Mouse (Mus musculus) neural tube, embryonic 13.5 days (tissue): ENCODE results near the gene Gper1. TPM values are rescaled to one million over a fixed set of nuclear protein-coding genes. Genes with fewer than 3 reads are reported as not detected.
A peak's percentile ranks its signal among the peaks of the same experiment; 100 is the strongest.

Experiments used
- ATAC-seq: fragments of 200-750 bp; cut with Nextera tagmentation; 2 replicates; pipeline ENCODE4 v1.8.0; 2017; ENCODE audit warnings: low read depth, mild to moderate bottlenecking, moderate TSS enrichment, moderate library complexity
- H3K27ac ChIP-seq: fragments of 300-500 bp; sonication (generic); replicated peaks from 2 replicates; pipeline ENCODE4 v1.5.1; 2015; ENCODE audit warnings: moderate library complexity, mild to moderate bottlenecking, inconsistent platforms
- H3K27me3 ChIP-seq: fragments of 300-500 bp; sonication (generic); 2 replicates; pipeline ENCODE4 v1.6.1; 2015; ENCODE audit warnings: mild to moderate bottlenecking, inconsistent platforms
- H3K36me3 ChIP-seq: fragments of 300-500 bp; sonication (generic); 2 replicates; pipeline ENCODE4 v1.6.1; 2015; ENCODE audit warnings: mild to moderate bottlenecking, inconsistent platforms
- H3K4me1 ChIP-seq: fragments of 300-500 bp; sonication (generic); replicated peaks from 2 replicates; pipeline ENCODE4 v1.6.1; 2015; ENCODE audit warnings: inconsistent platforms
- H3K4me2 ChIP-seq: fragments of 300-500 bp; sonication (generic); 2 replicates; pipeline ENCODE4 v1.6.1; 2015; ENCODE audit warnings: inconsistent platforms, mild to moderate bottlenecking, moderate library complexity
- H3K4me3 ChIP-seq: fragments of 300-500 bp; sonication (generic); 2 replicates; pipeline ENCODE4 v1.5.1; 2015; ENCODE audit warnings: mild to moderate bottlenecking, inconsistent platforms
- H3K9ac ChIP-seq: fragments of 300-500 bp; sonication (generic); 2 replicates; pipeline ENCODE4 v1.6.1; 2015; ENCODE audit warnings: moderate library complexity, mild to moderate bottlenecking, inconsistent platforms
- H3K9me3 ChIP-seq: fragments of 300-500 bp; sonication (generic); 2 replicates; pipeline ENCODE4 v1.6.1; 2016; ENCODE audit warnings: inconsistent platforms
- WGBS: fragments of 180-500 bp; shearing (Covaris S2); methylation state at CpG from one replicate; pipeline ENCODE4 v1.1.7; 2015; 5-methylcytosine and 5-hydroxymethylcytosine counted together
- polyA plus RNA-seq: library from polyadenylated mRNA; unstranded; fragments of >200 nt; fragmentation: Nextera tagmentation; extraction: Ambion mirVana; gene quantifications from 2 replicates; pipeline ENCODE4 v1.2.1, GENCODE M21; 2015

Gper1 gene
- polyA plus RNA-seq, 1 experiment from 2014 or later, result 9.9 TPM

- WGBS, result 88% methylated on average over 14 of the region's 14 CpGs
- ATAC-seq, result no peak
- H3K27me3 ChIP-seq, result no peaks in the 10 kb centered on the region
- no peak overlapping the region for H3K4me3 ChIP-seq
- H3K9ac ChIP-seq, result no peak overlapping the region
- no peaks in the 10 kb centered on the region for H3K36me3 ChIP-seq
- H3K27ac ChIP-seq, result peak overlapping the region; percentile 28; the same call in 1 of the 2 replicates
- no peaks in the 10 kb centered on the region for H3K9me3 ChIP-seq
- H3K4me1 ChIP-seq, result peaks cover 55% of the 10 kb centered on the region
- H3K4me2 ChIP-seq, result no peak overlapping the region
Observed at GRCm38 (mm10) chr5:139407121-139407885, 15.6 kb upstream of the Gper1 start.

DNA sequence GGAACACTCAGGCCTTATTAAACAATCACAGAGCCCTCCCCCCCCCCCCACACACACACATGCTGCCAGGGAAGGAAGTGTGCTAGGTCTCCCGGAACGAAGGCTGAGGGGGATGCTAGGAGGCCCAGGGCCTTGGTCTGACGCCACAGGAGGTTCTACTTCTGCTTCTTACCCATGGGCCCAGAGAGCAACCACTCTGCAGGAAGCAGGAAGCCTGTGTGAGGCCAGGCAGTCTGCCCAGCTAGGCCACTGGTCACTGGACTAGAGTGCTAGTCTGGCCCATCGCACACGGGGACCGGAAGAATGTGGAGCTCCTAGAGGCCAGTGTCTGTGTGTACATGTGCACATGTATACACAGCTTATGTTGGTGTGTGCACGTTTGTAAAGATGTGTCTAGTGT, 14.4 kb upstream of the Gper1 start:
- 86% methylated on average over 7 of the region's 7 CpGs for WGBS
- Histone ChIP-seq H3K9ac (no peak overlapping the region), H3K36me3 (no peaks in the 10 kb centered on the region), H3K27ac (peak overlapping the region; percentile 24; the same call in 1 of the 2 replicates), H3K4me1 (peaks cover 61% of the 10 kb centered on the region), H3K4me3 (no peak overlapping the region), H3K4me2 (no peak overlapping the region), H3K27me3 (no peaks in the 10 kb centered on the region), H3K9me3 (no peaks in the 10 kb centered on the region)
- no peak for ATAC-seq

DNA sequence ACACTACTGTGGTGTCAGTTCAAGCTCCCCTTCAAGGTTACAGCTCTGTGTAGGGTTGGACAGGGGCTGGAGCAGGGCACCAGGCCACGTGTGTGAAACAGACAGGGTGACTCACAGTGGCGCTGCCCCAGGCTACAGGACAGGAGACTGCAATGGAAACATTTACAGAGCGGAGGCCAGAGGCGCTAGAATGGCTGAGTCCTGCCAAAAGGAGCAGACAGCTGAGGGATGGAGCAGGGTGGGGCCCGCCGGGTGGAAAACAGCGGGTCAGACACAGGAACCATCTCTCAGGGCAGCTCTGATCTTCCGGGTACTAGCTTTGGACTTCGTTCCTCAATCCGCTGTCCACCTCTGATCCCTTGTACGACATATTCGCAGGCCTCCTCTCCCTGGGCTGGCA, 13.5 kb upstream of the Gper1 start:
- 0 out of 2 replicates have a peak overlapping the region, but pooled peaks have one; percentile 13 for H3K27ac ChIP-seq
- no peak for ATAC-seq
- H3K4me1 ChIP-seq, result peaks cover 65% of the 10 kb centered on the region
- 82% methylated on average over 12 of the region's 12 CpGs for WGBS
- no peaks in the 10 kb centered on the region for H3K27me3 ChIP-seq
- H3K4me2 ChIP-seq, result no peak overlapping the region
- no peak overlapping the region for H3K9ac ChIP-seq
- H3K36me3 ChIP-seq, result no peaks in the 10 kb centered on the region
- no peak overlapping the region for H3K4me3 ChIP-seq
- H3K9me3 ChIP-seq, result no peaks in the 10 kb centered on the region

DNA sequence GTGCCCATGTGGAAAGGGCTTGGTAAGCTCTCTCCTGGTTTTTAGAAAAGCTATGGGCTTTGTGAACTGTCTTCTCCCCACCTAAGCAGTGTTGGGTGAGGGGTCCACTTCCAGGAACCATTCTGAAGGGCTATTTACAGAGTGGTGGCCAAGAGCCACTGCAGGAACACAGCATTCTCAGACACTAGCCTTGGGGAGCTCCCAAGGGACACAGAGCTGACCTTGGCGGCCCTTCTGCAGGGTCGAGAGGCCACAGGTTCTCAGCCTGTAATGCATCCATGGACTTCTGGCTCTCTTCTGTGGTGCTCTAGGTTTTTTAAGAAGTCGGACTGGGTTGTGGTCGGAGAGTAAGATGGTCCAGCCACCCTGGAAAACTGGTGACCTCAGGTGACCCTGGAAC, 12.9 kb upstream of the Gper1 start:
- Histone ChIP-seq H3K27me3 (no peaks in the 10 kb centered on the region), H3K4me3 (no peak overlapping the region), H3K27ac (no peak overlapping the region), H3K4me1 (peaks cover 59% of the 10 kb centered on the region), H3K9me3 (no peaks in the 10 kb centered on the region), H3K4me2 (no peak overlapping the region), H3K9ac (no peak overlapping the region), H3K36me3 (no peaks in the 10 kb centered on the region)
- 95% methylated on average over 4 of the region's 4 CpGs for WGBS
- ATAC-seq, result no peak

DNA sequence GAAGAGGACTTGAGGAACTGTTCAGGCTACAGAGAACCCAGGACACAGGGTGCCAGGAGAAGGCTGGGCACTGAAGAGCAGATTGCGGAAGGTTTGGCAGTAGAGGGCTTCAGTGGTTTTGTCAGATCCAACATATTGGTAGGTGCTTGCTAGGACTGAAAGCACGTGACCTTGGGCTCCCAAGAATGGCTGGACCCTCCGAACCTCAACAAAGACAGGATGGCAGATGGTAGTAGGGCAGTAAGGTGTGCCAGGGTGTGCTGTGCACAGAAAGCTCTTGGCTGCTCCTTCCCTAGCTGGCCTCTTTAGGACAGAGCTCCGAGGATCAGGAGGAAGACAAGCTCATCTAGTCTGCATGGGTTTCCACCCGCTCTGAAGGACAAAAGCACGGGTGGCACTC, 11.8 kb upstream of the Gper1 start:
- 96% methylated on average over 6 of the region's 6 CpGs for WGBS
- Histone ChIP-seq H3K27ac (no peak overlapping the region), H3K4me2 (no peak overlapping the region), H3K36me3 (no peaks in the 10 kb centered on the region), H3K4me3 (no peak overlapping the region), H3K9ac (no peak overlapping the region), H3K9me3 (no peaks in the 10 kb centered on the region), H3K4me1 (peaks cover 48% of the 10 kb centered on the region), H3K27me3 (no peaks in the 10 kb centered on the region)
- ATAC-seq, result no peak

DNA sequence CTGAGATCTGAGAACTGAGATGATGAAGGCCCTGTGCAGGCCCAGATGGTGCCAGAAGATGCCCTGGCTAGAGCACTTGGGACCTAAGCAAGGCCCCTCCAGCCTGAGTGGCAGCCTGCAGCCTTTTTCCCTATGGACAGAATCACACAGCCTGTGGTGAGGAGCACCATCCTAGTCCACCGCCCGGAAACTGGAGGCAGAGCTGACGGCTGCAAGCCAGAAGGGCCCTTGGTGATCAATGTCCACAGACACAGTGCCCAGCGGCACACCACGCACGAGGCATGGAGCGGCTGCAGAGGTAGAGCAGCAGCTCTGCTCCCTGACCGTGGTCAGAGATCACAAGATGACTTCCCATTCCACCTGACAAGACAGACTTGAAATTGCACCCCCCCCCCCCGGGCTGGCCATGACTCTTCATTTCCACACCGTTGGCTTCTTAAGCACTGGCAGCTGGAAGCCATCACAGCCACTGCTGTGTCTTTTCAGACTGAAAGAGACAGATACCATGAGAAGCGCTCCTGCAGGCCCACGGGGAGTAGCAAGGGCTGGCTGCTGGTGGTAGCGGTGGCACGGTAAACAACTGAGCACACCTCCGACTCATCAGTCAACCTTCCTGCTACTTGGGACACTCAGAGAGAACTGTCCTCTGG, 11.2 kb upstream of the Gper1 start:
- no peak for ATAC-seq
- Histone ChIP-seq H3K9ac (no peak overlapping the region), H3K4me3 (no peak overlapping the region), H3K4me2 (no peak overlapping the region), H3K9me3 (no peaks in the 10 kb centered on the region), H3K36me3 (no peaks in the 10 kb centered on the region), H3K27me3 (no peaks in the 10 kb centered on the region), H3K4me1 (peaks cover 44% of the 10 kb centered on the region), H3K27ac (peak overlapping the region; percentile 10; the same call in 1 of the 2 replicates)
- WGBS, result 68% methylated on average over 15 of the region's 15 CpGs

DNA sequence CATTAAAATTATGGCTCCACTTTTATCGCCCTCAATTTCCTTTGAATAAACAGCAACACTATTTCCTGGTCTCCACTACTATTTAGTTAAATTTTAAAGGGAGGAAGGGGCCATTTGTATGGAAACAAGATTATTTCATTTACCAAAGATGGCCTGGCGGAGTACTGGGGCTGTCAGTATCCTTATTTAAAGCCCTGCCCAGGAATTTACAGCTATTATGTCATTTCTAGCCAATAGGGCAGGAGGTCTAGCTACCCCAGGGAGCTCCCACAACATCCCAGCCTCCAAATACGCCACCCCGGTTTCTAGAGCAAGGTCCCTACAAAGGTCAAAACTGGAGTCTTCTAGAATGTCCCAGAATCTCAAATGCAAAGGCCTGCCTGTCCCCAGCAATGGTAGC, 9.4 kb upstream of the Gper1 start:
- Histone ChIP-seq H3K9me3 (no peaks in the 10 kb centered on the region), H3K4me1 (peaks cover 37% of the 10 kb centered on the region), H3K4me3 (no peak overlapping the region), H3K9ac (no peak overlapping the region), H3K27ac (no peak overlapping the region), H3K27me3 (no peaks in the 10 kb centered on the region), H3K4me2 (no peak overlapping the region), H3K36me3 (no peaks in the 10 kb centered on the region)
- WGBS, result 52% methylated on average over 4 of the region's 4 CpGs
- no peak for ATAC-seq

DNA sequence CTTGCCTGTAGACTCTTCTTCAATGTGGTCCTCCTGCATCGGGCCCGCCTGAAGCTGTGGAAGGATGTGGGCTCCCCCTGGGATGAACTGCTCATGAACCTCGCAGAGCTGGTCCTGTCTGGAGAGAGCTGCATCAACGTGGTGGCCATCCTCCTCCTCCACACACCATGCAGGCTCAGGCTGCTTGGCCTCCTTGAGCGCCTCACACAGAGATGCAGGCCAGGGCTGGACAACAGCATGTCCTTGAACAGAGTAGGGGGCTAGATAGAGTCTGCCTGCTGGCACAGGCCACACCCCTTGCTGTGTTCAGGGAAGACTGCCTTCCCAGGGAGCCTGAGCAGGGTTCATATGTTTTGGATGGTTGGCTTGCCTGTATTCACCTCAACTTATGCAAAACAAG, 8.0 kb upstream of the Gper1 start:
- H3K9me3 ChIP-seq, result no peaks in the 10 kb centered on the region
- H3K36me3 ChIP-seq, result no peaks in the 10 kb centered on the region
- no peak overlapping the region for H3K9ac ChIP-seq
- 96% methylated on average over 5 of the region's 5 CpGs for WGBS
- no peaks in the 10 kb centered on the region for H3K27me3 ChIP-seq
- ATAC-seq, result no peak
- peaks cover 44% of the 10 kb centered on the region for H3K4me1 ChIP-seq
- no peak overlapping the region for H3K4me3 ChIP-seq
- no peak overlapping the region for H3K27ac ChIP-seq
- H3K4me2 ChIP-seq, result no peak overlapping the region

GRCm38 (mm10) chr5:139416942-139417341, 6.0 kb upstream of the Gper1 start:
- Histone ChIP-seq H3K4me1 (peaks cover 51% of the 10 kb centered on the region), H3K9ac (no peak overlapping the region), H3K36me3 (no peaks in the 10 kb centered on the region), H3K4me2 (no peak overlapping the region), H3K27ac (no peak overlapping the region), H3K9me3 (no peaks in the 10 kb centered on the region), H3K27me3 (no peaks in the 10 kb centered on the region), H3K4me3 (no peak overlapping the region)
- 96% methylated on average over 4 of the region's 4 CpGs for WGBS
- no peak for ATAC-seq

GRCm38 (mm10) chr5:139417480-139417879, 5.5 kb upstream of the Gper1 start:
- H3K27ac ChIP-seq, result no peak overlapping the region
- H3K4me3 ChIP-seq, result no peak overlapping the region
- ATAC-seq, result no peak
- 91% methylated on average over 3 of the region's 3 CpGs for WGBS
- H3K36me3 ChIP-seq, result no peaks in the 10 kb centered on the region
- no peak overlapping the region for H3K9ac ChIP-seq
- no peaks in the 10 kb centered on the region for H3K27me3 ChIP-seq
- H3K9me3 ChIP-seq, result no peaks in the 10 kb centered on the region
- H3K4me1 ChIP-seq, result peaks cover 54% of the 10 kb centered on the region
- H3K4me2 ChIP-seq, result no peak overlapping the region

- H3K4me3 ChIP-seq, result no peak overlapping the region
- peak overlapping the region; percentile 91 for H3K27ac ChIP-seq
- no peaks in the 10 kb centered on the region for H3K9me3 ChIP-seq
- H3K4me2 ChIP-seq, result no peak overlapping the region
- H3K9ac ChIP-seq, result no peak overlapping the region
- peaks cover 57% of the 10 kb centered on the region for H3K4me1 ChIP-seq
- WGBS, result 10% methylated on average over 2 of the region's 2 CpGs
- no peaks in the 10 kb centered on the region for H3K27me3 ChIP-seq
- H3K36me3 ChIP-seq, result no peaks in the 10 kb centered on the region
- ATAC-seq, result no peak
Observed at GRCm38 (mm10) chr5:139418110-139418509, 4.8 kb upstream of the Gper1 start.

GRCm38 (mm10) chr5:139418633-139419032, 4.3 kb upstream of the Gper1 start:
- Histone ChIP-seq H3K9ac (peak overlapping the region; percentile 41), H3K4me3 (no peak overlapping the region), H3K36me3 (no peaks in the 10 kb centered on the region), H3K27me3 (no peaks in the 10 kb centered on the region), H3K4me1 (peaks cover 57% of the 10 kb centered on the region), H3K9me3 (no peaks in the 10 kb centered on the region), H3K4me2 (no peak overlapping the region), H3K27ac (peak overlapping the region; percentile 91)
- 3% methylated on average over 3 of the region's 3 CpGs for WGBS
- ATAC-seq, result peak; percentile 80
